Mouse (Mus musculus): ENCODE data around the gene Camkv.

Camkv gene

DNA sequence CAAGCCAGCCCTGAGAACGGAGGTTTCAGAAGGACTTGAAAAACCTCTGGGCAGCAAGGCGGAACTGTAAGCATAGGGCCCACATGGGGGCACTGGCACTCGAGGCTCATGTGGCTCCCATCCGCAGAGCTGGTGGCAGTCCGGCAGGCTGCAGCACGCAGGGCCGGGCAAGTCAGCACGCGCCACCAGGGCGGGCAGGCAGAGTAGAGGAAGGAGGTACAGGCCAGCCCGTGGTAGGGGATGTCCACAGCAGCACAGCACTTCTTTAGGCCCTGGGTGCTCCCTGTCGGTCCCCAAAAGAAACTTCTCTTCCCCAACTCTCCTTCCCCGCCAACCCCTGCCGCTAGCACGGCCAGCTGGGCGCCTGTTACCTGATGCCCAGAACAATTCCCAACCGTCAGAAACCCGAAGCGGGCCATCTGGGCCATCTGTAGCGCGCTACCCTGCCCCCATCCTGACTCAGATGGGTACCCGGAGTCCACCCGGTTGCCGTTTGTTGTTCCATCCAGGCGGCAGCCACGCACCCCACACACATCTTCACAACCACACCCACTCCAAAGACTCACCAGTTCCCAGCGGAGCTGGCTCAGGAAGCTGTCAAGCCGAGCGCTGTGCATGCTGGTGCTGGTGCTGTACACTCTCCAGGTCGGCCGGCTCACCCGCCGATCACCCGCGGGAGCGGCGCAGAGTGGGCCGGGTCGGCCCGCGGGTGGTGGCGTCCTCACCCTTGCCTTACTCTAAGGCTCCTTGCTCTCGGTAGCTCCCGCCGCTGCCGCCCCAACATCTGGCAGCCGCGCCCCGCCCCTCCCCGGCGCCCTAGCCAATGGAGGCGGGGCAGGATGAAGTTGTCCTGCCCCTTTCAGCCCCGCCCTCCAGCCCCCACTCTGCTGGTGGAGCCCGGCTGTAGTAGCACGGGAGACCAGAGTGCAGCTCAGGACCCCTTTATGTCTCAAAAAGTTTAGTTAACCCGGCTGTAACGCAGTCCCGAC, 50.0 kb downstream of the Camkv start, which contains the start of gene Inka1:
Inka1 (minus strand) TSS at position 749 of the 989 bp plus-strand sequence.
- peak; percentile 80 to 87 for DNase-seq (ENCODE audit: low read depth in 2 of 2, low spot score in 2 of 2)

GRCm38 (mm10) chr9:107986376-107986775, 50.9 kb downstream of the Camkv start:
- DNase-seq (ENCODE audit: low read depth in 2 of 2, low spot score in 2 of 2), result peak; percentile 65 to 74

DNA sequence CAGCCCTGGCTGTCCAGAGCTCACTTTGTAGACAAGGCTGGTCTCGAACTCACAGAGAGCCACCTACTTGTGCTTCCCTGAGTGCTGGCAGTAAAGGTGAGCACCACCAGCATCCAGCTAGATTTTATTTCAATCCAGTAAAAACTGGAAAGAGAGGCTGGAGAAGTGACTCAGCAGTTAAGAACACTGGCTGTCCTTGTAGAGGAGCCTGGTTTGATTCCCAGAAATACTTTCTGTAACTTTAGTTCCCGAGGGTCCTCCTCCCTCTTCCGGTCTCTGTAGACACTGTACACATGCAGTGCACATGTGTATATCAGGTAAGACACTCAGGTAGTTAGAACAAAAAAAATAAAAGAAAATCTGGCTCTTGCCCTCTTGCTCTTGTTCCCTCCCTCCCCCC, 52.5 kb downstream of the Camkv start:
- no peak for DNase-seq (ENCODE audit: low read depth in 2 of 2, low spot score in 2 of 2)

GRCm38 (mm10) chr9:107992197-107992596, 56.7 kb downstream of the Camkv start, which contains the start of gene Cdhr4:
Gene Cdhr4 (plus strand): TSS chr9:107992497.
- no peak for DNase-seq (ENCODE audit: low read depth in 2 of 2, low spot score in 2 of 2)

- DNase-seq (ENCODE audit: low read depth in 2 of 2, low spot score in 2 of 2), result no peak
These were observed 57.5 kb downstream of the Camkv start for GRCm38 (mm10) chr9:107993013-107993412.

DNA sequence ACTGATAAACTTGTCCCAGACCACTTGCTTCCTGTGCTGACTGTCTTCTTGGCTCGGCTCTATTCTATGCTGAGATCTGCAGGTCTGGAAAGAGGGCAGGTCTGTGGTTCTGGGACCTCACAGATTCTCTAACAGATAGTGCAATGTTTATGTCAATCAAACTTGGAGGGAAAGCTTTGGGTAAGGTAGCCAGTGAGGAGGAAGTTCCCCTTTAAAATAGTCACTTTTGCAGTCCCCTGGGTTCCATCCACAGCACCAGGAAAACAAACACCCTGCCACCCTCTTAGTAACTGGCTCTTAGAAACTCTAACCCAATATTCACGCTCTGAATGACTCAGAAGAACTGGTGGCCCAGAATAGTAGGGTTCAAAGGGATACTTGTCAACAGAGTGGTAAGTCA, 59.0 kb downstream of the Camkv start:
- no peak for DNase-seq (ENCODE audit: low read depth in 2 of 2, low spot score in 2 of 2)

- DNase-seq (ENCODE audit: low read depth in 2 of 2, low spot score in 2 of 2), result no peak
These were observed 60.0 kb downstream of the Camkv start for GRCm38 (mm10) chr9:107995513-107995912.

DNA sequence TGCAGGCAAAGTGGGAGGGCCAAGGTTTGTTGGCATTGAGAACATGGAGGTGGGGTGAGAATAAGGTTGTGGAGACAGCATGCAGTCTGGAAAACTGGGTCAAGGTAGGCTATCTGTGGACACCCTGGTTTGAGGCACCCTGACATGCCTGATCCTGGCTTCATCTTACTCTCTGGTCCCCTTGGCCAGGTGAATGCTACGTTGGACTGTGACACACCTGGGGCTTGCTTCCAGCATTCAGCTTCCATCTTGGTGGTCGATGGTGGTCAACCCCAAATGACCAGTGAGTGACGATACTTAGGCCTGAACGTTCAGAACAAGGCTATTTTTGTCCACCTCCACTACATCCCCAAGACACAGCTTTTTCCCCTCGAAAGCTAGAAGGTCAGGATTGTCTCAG, 60.6 kb downstream of the Camkv start, which contains the start of gene Gm20662:
Gm20662 (plus strand) TSS at position 301 of the 400 bp plus-strand sequence.
- DNase-seq (ENCODE audit: low read depth in 2 of 2, low spot score in 2 of 2), result no peak

All from CD8-positive naive resting alpha-beta T cell, adult 2 months (primary cell).